Mouse (Mus musculus): ENCODE measurements around the gene Cpt2.

DNA sequence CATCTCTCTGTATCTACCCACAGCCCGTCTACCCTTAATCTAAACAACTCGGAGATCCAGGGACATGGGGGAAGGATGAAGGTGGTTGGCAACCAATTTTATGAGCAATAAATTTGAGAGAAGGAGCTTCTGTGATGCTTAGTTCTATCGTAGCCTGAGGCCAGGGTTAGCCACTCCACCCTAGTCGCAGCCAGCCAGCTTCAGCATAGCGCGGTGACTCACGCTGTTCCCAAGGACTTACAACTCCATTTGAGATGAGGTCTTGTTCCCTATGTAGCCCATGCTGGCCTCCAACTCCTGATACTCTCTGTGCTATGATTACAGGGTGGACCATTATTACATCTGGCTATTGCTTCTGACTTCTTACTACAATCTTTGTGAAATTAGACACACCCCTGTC is 19.3 kb upstream of the Cpt2 start:
- TF ChIP-seq CTCF (IDR thresholded peaks at IDR 0.05; ENCODE audit: borderline replicate concordance, extremely low read depth, insufficient read depth, insufficient read length) (no peak), POLR2A (IDR thresholded peaks at IDR 0.05; ENCODE audit: borderline replicate concordance, extremely low read depth, insufficient read depth, insufficient read length, poor library complexity, severe bottlenecking) (no peak)

Measured in brain, embryonic 14.5 days (tissue).